Mouse (Mus musculus) forebrain, postnatal 0 days (tissue): ENCODE data around the gene Nde1. TPM values are rescaled to one million over a fixed set of nuclear protein-coding genes. Genes with fewer than 3 reads are reported as not detected.

Experiments
- ATAC-seq: fragments of 200-750 bp; cut with Nextera tagmentation; 2 replicates; pipeline ENCODE4 v1.8.0; 2017; ENCODE audit warnings: mild to moderate bottlenecking, moderate library complexity
- DNase-seq: peaks from one replicate; pipeline ENCODE4 v3.0.0-alpha.2; 2015
- H3K27ac ChIP-seq: fragments of 300-500 bp; sonication (generic); 2 replicates; pipeline ENCODE4 v1.5.1; 2014; ENCODE audit warnings: low read depth, mild to moderate bottlenecking, antibody characterized with exemption, low read length, moderate library complexity, mixed read lengths
- H3K27me3 ChIP-seq: fragments of 300-500 bp; sonication (generic); 2 replicates; pipeline ENCODE4 v1.6.1; 2014; ENCODE audit warnings: mild to moderate bottlenecking, low read length, mixed read lengths; ENCODE audit not compliant: insufficient read depth
- H3K36me3 ChIP-seq: fragments of 300-500 bp; sonication (generic); 2 replicates; pipeline ENCODE4 v1.6.1; 2014; ENCODE audit warnings: mild to moderate bottlenecking, moderate library complexity; ENCODE audit not compliant: insufficient read depth
- H3K4me1 ChIP-seq: fragments of 300-500 bp; sonication (generic); 2 replicates; pipeline ENCODE4 v1.6.1; 2014; ENCODE audit warnings: antibody characterized with exemption; ENCODE audit not compliant: insufficient read depth
- H3K4me2 ChIP-seq: fragments of 300-500 bp; sonication (generic); 2 replicates; pipeline ENCODE4 v1.6.1; 2014; ENCODE audit warnings: low read depth, mild to moderate bottlenecking, moderate library complexity
- H3K4me3 ChIP-seq: fragments of 300-500 bp; sonication (generic); 2 replicates; pipeline ENCODE4 v1.5.1; 2014; ENCODE audit warnings: low read depth, low read length, mixed read lengths
- H3K9ac ChIP-seq: fragments of 300-500 bp; sonication (generic); 2 replicates; pipeline ENCODE4 v1.6.1; 2014; ENCODE audit warnings: mild to moderate bottlenecking
- H3K9me3 ChIP-seq: fragments of 300-500 bp; sonication (generic); 2 replicates; pipeline ENCODE4 v1.6.1; 2016; ENCODE audit warnings: low read length
- CTCF ChIP-seq: sonication (generic); IDR thresholded peaks from 2 replicates; pipeline ENCODE4 v1.5.1; 2016; ENCODE audit warnings: antibody characterized with exemption, control low read depth, low read depth
- WGBS: fragments of 180-500 bp; shearing (Covaris S2); extraction: QIAGEN DNeasy Blood & Tissue Kit; methylation state at CpG from one replicate; pipeline ENCODE4 v1.1.7; 2014; 5-methylcytosine and 5-hydroxymethylcytosine counted together
- microRNA counts: library from miRNA; unstranded; fragments of <30 nt; microRNA quantifications from one replicate; lab custom pipeline; 2015
- microRNA-seq, 2 experiments: library from miRNA; unstranded; fragments of <30 nt; microRNA quantifications; one replicate each; pipeline ENCODE4; 2016
- polyA plus RNA-seq: library from polyadenylated mRNA; unstranded; fragments of >200 nt; fragmentation: Nextera tagmentation; extraction: Ambion mirVana; gene quantifications from 2 replicates; pipeline ENCODE4 v1.2.1, GENCODE M21; 2015
- total RNA-seq: library from RNA; depleted of rRNA; stranded (reverse); fragments of >200 nt; gene quantifications from 2 replicates; pipeline ENCODE4 v1.2.3, GENCODE M21; 2014; rRNA removed

Gene Nde1
- total and polyA plus RNA-seq, 2 experiments from 2014 or later, result 14.1 to 17.7 TPM

DNA sequence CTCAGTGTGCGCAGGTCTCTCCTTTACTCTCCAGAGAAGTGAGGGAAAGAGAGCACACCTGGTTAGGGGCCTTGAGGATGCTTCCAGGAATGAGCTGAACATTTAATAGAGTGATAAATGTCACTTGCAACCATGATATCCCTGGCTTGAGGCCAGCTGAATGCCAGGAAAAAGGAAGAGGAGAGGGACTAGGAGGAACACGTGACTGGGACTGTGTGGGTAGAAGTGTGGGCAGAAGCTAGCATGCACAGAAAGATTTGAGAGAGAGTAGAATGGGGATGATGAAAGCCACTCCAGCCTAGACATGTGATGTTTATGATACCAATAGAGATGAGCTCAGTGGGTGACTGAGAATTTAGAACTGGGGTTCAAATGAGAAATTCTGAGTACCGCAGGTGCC is 52.1 kb downstream of the Nde1 start:
- H3K36me3 ChIP-seq, result no peaks in the 10 kb centered on the region
- no peak for TF ChIP-seq CTCF
- WGBS, result 89% methylated on average over 3 of the region's 3 CpGs
- no peaks in the 10 kb centered on the region for H3K4me1 ChIP-seq
- no peak overlapping the region for H3K27ac ChIP-seq
- H3K9ac ChIP-seq, result no peak overlapping the region
- no peak overlapping the region for H3K4me2 ChIP-seq
- no peaks in the 10 kb centered on the region for H3K9me3 ChIP-seq
- no peak for DNase-seq
- no peak overlapping the region for H3K4me3 ChIP-seq
- H3K27me3 ChIP-seq, result no peaks in the 10 kb centered on the region
- ATAC-seq, result no peak

DNA sequence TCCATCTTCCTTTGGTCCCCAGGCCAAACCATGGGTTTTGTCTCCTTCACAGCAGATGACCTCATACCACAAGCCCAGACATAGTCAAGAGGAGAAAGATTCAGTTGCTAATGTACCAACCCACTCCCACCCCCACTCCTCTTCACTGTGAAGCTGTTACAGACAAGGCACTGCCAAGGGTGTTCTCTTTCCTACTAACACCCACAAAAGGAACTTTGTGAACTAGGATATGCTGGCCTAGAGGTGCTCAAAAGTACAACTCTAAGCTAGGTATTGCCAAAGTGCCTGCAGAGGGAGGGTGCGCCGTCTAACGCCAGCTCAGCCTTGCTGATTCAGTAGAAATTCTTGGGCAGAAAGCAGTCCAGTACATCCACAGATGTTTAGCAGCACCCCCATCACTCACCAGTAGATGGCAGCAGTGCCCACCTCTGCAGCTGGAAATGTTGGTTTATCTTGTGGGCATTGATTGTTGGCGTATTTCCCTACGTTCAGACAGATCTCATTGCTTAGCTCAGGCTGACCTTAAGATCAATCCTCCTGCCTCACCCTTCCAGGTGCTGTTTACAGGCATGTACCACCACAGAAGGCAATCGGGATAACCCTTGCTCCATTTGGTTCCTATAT is 74.1 kb downstream of the Nde1 start:
- Histone ChIP-seq H3K27me3 (no peaks in the 10 kb centered on the region), H3K27ac (no peak overlapping the region), H3K4me1 (no peaks in the 10 kb centered on the region), H3K9ac (no peak overlapping the region), H3K36me3 (no peaks in the 10 kb centered on the region), H3K9me3 (no peaks in the 10 kb centered on the region), H3K4me3 (no peak overlapping the region), H3K4me2 (no peak overlapping the region)
- 26% methylated on average over 6 of the region's 6 CpGs for WGBS
- ATAC-seq (peak; percentile 58; the same call in 1 of the 2 replicates), DNase-seq (peak; percentile 81)
- TF ChIP-seq CTCF, result peak; percentile 92

DNA sequence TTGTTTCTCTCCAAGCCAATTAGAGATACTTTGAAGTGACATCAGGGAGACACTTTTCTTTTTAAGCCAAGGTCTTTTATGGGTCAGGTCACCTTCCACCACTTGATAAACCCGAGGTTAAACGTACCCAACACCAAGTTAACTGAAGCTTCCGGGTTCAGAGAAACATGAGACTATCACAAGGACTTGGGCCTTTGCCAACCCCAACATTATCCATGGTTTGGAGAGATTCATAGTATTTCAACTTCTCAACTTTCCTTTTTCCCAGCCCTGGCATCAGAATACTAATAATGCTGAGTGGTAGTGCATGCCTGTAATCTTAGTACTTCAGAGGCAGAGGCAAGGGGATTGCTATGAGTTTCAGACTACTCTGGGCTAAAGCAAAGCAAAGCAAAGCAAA is 79.0 kb downstream of the Nde1 start:
- H3K27ac ChIP-seq, result no peak overlapping the region
- H3K36me3 ChIP-seq, result no peaks in the 10 kb centered on the region
- H3K9ac ChIP-seq, result no peak overlapping the region
- DNase-seq (no peak), ATAC-seq (no peak)
- H3K4me1 ChIP-seq, result no peaks in the 10 kb centered on the region
- TF ChIP-seq CTCF, result no peak
- H3K4me2 ChIP-seq, result no peak overlapping the region
- 74% methylated on average over 3 of the region's 3 CpGs for WGBS
- H3K27me3 ChIP-seq, result no peaks in the 10 kb centered on the region
- H3K4me3 ChIP-seq, result no peak overlapping the region
- no peaks in the 10 kb centered on the region for H3K9me3 ChIP-seq

MicroRNAs within 50 kb of the gene (microRNA counts, 519-probe panel; counts per million panel counts)
- microRNA mmu-miR-484 (lab: Ali Mortazavi, UCI), result 4,430 counts per million, percentile 57 among the panel's probes with 10 or more counts

Small RNA genes within 50 kb of the gene (microRNA-seq; reads per million reads assigned to microRNA genes)
- gene Gm27671 (0 reads per million in 2 experiments), gene Mir484 (2,975 to 4,208 reads per million in 2 experiments)

Other genes starting within 250 kb of the Nde1 start
- gene 2900011O08Rik, start 176.7 kb upstream of the Nde1 start, total RNA-seq, result 165 and 188 TPM in 2 replicates
- 194 and 213 TPM in 2 replicates for gene 2900011O08Rik, start 176.7 kb upstream of the Nde1 start, polyA plus RNA-seq
- gene Ifitm7, start 176.4 kb upstream of the Nde1 start, total RNA-seq, result 0.48 and 0.92 TPM in 2 replicates
- 0.36 and 0.44 TPM in 2 replicates for gene Ifitm7, start 176.4 kb upstream of the Nde1 start, polyA plus RNA-seq
- 22.4 and 26.4 TPM in 2 replicates for gene Marf1, start 76 bp downstream of the Nde1 start, total RNA-seq
- 6.5 and 8.6 TPM in 2 replicates for gene Marf1, start 76 bp downstream of the Nde1 start, polyA plus RNA-seq
- gene Myh11, start 128.1 kb downstream of the Nde1 start, total RNA-seq, result 0.69 and 2.0 TPM in 2 replicates
- 0.52 and 0.53 TPM in 2 replicates for gene Myh11, start 128.1 kb downstream of the Nde1 start, polyA plus RNA-seq
- 111 and 120 TPM in 2 replicates for gene Fopnl, start 154.1 kb downstream of the Nde1 start, total RNA-seq
- gene Fopnl, start 154.1 kb downstream of the Nde1 start, polyA plus RNA-seq, result 216 and 222 TPM in 2 replicates
- gene Abcc1, start 198.3 kb downstream of the Nde1 start, total RNA-seq, result 11.2 and 15.3 TPM in 2 replicates
- gene Abcc1, start 198.3 kb downstream of the Nde1 start, polyA plus RNA-seq, result 4.5 and 5.9 TPM in 2 replicates